Mouse (Mus musculus) limb, embryonic 11.5 days (tissue): ENCODE measurements around the gene Ablim2. TPM values are rescaled to one million over a fixed set of nuclear protein-coding genes. Genes with fewer than 3 reads are reported as not detected.
A peak's percentile ranks its signal among the peaks of the same experiment; 100 is the strongest.

Source experiments
- ATAC-seq: fragments of 200-750 bp; cut with Nextera tagmentation; 2 replicates; pipeline ENCODE4 v1.8.0; 2017; ENCODE audit warnings: low read depth; ENCODE audit not compliant: insufficient number of reproducible peaks, low FRiP score, low TSS enrichment
- DNase-seq: peaks from one replicate; pipeline ENCODE4 v3.0.0-alpha.2; 2015; ENCODE audit warnings: low spot score
- H3K27ac ChIP-seq: fragments of 300-500 bp; sonication (generic); replicated peaks from 2 replicates; pipeline ENCODE4 v1.5.1; 2014; ENCODE audit warnings: low read depth, mild to moderate bottlenecking, low read length
- H3K27me3 ChIP-seq: fragments of 300-500 bp; sonication (generic); 2 replicates; pipeline ENCODE4 v1.6.1; 2014; ENCODE audit warnings: mild to moderate bottlenecking, low read length, mixed read lengths; ENCODE audit not compliant: control insufficient read depth, insufficient read depth
- H3K36me3 ChIP-seq: fragments of 300-500 bp; sonication (generic); 2 replicates; pipeline ENCODE4 v1.6.1; 2014; ENCODE audit warnings: mild to moderate bottlenecking, low read length, moderate library complexity, mixed read lengths; ENCODE audit not compliant: control insufficient read depth, insufficient read depth
- H3K4me1 ChIP-seq: fragments of 300-500 bp; sonication (generic); 2 replicates; pipeline ENCODE4 v1.6.1; 2014; ENCODE audit warnings: low read length, mixed read lengths; ENCODE audit not compliant: control insufficient read depth, insufficient read depth
- H3K4me2 ChIP-seq: fragments of 300-500 bp; sonication (generic); 2 replicates; pipeline ENCODE4 v1.6.1; 2014; ENCODE audit warnings: low read depth, mild to moderate bottlenecking, moderate library complexity; ENCODE audit not compliant: severe bottlenecking
- H3K4me3 ChIP-seq: fragments of 300-500 bp; sonication (generic); 2 replicates; pipeline ENCODE4 v1.5.1; 2014; ENCODE audit warnings: low read depth, low read length
- H3K9ac ChIP-seq: fragments of 300-500 bp; sonication (generic); 2 replicates; pipeline ENCODE4 v1.6.1; 2014; ENCODE audit warnings: mild to moderate bottlenecking, low read length
- H3K9me3 ChIP-seq: fragments of 300-500 bp; sonication (generic); 2 replicates; pipeline ENCODE4 v1.6.1; 2016; ENCODE audit warnings: low read length; ENCODE audit not compliant: control insufficient read depth
- WGBS: fragments of 180-500 bp; shearing (Covaris S2); extraction: QIAGEN DNeasy Blood & Tissue Kit; methylation state at CpG from one replicate; pipeline ENCODE4 v1.1.7; 2014; 5-methylcytosine and 5-hydroxymethylcytosine counted together
- polyA plus RNA-seq: library from polyadenylated mRNA; unstranded; fragments of >200 nt; fragmentation: Nextera tagmentation; extraction: Ambion mirVana; gene quantifications from 2 replicates; pipeline ENCODE4 v1.2.1, GENCODE M21; 2014

Gene Ablim2
- polyA plus RNA-seq, 1 experiment from 2014 or later: 1.3 TPM

DNA sequence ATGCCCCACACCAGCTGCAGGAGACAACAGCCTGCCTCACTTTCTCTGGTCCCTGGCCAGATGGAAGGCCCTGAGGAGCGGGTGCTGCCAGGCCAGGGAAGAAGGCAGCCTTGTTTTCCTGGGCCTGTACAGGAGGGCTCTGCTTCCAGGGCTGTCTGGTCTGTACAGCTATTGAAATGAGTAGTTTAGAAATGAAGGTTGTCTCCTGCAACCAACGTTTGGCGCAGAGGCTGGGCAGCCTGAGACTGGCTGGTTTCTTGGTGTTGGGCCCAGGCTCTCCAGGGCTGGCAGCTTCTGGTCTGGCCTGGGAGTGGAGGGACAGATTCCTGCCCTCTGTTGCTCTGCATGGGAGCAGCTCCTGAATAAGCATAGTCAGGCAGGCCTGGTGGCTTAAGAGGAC is 72.4 kb downstream of the Ablim2 start:
- ATAC-seq: no peak
- H3K9ac ChIP-seq: no peak overlapping the region
- H3K27me3 ChIP-seq: no peaks in the 10 kb centered on the region
- H3K4me1 ChIP-seq: no peaks in the 10 kb centered on the region
- H3K36me3 ChIP-seq: no peaks in the 10 kb centered on the region
- 83% methylated on average over 3 of the region's 3 CpGs for WGBS
- H3K27ac ChIP-seq: no peak overlapping the region
- H3K4me3 ChIP-seq: no peak overlapping the region
- no peak for DNase-seq
- no peaks in the 10 kb centered on the region for H3K9me3 ChIP-seq
- no peak overlapping the region for H3K4me2 ChIP-seq

DNA sequence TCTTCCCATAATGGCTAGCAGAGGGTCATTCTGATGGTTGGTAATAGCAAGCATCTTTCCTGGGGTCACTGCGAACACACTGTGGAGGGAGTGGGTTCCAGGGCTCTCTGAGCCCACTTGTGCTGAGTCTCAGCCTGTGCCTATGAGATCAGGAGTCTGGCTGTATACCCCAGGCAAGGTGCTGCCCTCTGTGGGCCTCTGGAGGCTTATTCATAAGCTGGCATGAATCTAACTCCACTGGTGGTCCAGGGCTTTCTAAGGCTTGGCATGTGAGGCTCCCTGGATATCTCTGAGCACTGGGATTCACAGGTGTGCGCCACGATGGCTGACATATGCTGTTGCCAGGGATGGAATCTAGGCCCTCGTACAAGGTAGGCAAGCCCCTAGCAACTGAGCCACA is 76.2 kb downstream of the Ablim2 start:
- DNase-seq: no peak
- WGBS: 86% methylated on average over 4 of the region's 4 CpGs
- no peaks in the 10 kb centered on the region for H3K9me3 ChIP-seq

DNA sequence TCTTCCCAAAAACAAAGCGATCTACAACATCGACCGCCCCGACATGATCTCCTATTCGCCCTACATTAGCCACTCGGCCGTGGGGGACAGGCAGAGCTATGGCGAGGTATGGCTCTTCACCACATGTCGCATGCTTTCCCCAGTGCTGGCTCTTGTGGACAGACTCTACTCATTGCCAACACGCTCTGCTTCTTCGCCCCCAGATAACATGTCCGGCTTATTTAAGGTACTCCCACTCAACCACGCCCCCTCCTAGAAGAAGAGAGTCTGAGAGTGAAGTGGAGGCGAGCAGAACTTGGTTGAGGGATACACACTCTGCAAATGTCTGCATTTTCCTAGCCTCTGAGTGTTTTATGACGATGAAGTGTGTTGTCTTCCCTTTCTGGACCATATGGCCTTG is 79.3 kb downstream of the Ablim2 start:
- Histone ChIP-seq H3K36me3 (no peaks in the 10 kb centered on the region), H3K9ac (no peak overlapping the region), H3K4me3 (no peak overlapping the region), H3K4me2 (no peak overlapping the region), H3K27me3 (no peaks in the 10 kb centered on the region), H3K9me3 (no peaks in the 10 kb centered on the region), H3K27ac (no peak overlapping the region), H3K4me1 (no peaks in the 10 kb centered on the region)
- DNase-seq (no peak), ATAC-seq (no peak)
- WGBS: 93% methylated on average over 15 of the region's 15 CpGs

More for the DNA sequence above, 76.2 kb downstream of the Ablim2 start:
- Histone ChIP-seq H3K27ac (no peak overlapping the region), H3K4me1 (no peaks in the 10 kb centered on the region), H3K9ac (no peak overlapping the region), H3K27me3 (no peaks in the 10 kb centered on the region), H3K36me3 (no peaks in the 10 kb centered on the region), H3K4me2 (no peak overlapping the region), H3K4me3 (no peak overlapping the region)
- no peak for ATAC-seq

DNA sequence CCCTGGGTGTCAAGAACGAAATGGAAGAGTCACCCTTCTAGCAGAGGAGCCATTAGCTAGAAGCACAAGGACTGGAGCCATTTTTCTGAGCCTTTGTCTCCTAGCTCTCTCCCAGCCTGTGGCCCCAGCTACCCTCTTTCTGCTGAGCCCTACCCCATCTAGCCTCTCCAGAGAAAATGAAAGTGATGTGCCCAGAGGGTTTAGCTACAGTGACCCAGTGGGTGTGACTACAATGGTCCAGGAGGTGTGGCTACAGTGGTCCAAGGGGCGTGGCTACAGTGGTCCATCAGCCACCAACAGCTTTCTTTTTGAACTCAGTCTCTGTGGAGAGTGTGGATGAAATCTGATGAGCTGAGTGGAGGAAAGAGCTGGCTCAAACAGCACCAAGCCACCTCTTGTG is 81.6 kb downstream of the Ablim2 start:
- no peaks in the 10 kb centered on the region for H3K27me3 ChIP-seq
- H3K4me3 ChIP-seq: no peak overlapping the region
- H3K36me3 ChIP-seq: no peaks in the 10 kb centered on the region
- no peaks in the 10 kb centered on the region for H3K9me3 ChIP-seq
- DNase-seq (no peak), ATAC-seq (no peak)
- 46% methylated on average over 2 of the region's 2 CpGs for WGBS
- H3K4me1 ChIP-seq: no peaks in the 10 kb centered on the region
- H3K9ac ChIP-seq: no peak overlapping the region
- H3K27ac ChIP-seq: no peak overlapping the region
- no peak overlapping the region for H3K4me2 ChIP-seq

DNA sequence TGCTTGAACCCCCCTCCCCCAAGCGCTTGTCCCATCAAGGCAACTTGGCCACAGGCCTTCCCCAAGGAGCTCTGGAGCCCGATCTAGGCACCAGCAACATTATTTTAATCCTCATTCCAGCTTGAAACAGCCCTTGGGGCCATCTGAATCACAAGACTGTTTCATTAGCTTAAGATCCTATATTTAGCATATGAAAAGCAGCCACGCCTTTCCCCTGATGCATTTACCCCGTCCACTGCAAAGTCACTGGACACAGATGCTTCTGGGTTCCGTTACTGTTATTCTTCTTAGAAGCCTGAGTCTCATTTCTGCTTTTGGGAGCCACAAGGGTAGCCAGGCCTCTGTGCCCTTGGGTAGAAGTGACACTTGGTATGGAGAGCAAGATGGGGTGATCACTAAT is 93.8 kb downstream of the Ablim2 start:
- no peak overlapping the region for H3K4me3 ChIP-seq
- ATAC-seq (no peak), DNase-seq (no peak)
- no peak overlapping the region for H3K4me2 ChIP-seq
- H3K9ac ChIP-seq: no peak overlapping the region
- H3K9me3 ChIP-seq: no peaks in the 10 kb centered on the region
- H3K27ac ChIP-seq: no peak overlapping the region
- H3K4me1 ChIP-seq: no peaks in the 10 kb centered on the region
- 76% methylated on average over 5 of the region's 5 CpGs for WGBS
- H3K27me3 ChIP-seq: no peaks in the 10 kb centered on the region; the same call in 1 of the 2 replicates
- H3K36me3 ChIP-seq: no peaks in the 10 kb centered on the region

DNA sequence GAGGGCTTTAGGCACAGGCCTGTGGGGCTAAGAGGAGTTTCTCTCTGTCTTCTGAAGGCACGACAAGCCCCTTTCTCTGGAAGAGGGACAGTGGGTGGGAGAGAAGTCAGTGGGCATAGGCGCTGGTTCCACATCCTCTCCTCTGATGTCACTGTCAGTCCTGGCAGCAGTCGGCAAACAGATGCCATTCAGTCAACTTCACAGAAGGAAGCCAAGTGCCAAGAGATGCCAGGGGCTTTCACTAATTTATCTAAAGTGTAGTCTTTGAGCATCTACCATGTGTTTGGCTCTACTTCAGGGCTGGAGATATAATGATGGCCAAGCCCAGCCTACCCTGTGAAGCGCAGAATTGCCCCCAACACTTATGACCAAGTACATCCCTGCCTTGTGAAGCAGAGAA is 95.8 kb downstream of the Ablim2 start:
- H3K27me3 ChIP-seq: no peaks in the 10 kb centered on the region; the same call in 1 of the 2 replicates
- DNase-seq (no peak), ATAC-seq (no peak)
- no peak overlapping the region for H3K27ac ChIP-seq
- H3K4me1 ChIP-seq: no peaks in the 10 kb centered on the region
- 90% methylated on average over 4 of the region's 4 CpGs for WGBS
- no peaks in the 10 kb centered on the region for H3K9me3 ChIP-seq
- H3K9ac ChIP-seq: no peak overlapping the region
- no peak overlapping the region for H3K4me2 ChIP-seq
- no peaks in the 10 kb centered on the region for H3K36me3 ChIP-seq
- H3K4me3 ChIP-seq: no peak overlapping the region

DNA sequence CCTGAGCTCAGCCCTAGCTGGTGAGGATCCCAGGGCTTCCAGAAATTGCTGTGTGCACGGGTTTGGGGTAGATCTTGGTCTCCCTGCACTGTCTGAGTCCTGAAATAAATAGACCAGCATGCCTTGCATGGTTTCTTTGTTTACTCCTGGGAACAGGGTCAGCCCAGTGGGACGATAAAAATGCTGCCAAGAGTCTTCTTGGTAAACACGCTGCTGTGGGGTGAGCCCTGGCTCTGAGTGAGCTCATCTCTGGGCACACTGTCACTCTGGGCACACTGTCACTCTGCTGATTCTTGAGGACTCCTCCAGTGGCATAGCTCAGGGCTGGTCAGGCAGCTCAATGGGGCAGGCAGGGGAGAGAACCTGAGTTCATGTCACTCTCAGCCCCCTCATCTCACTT is 98.6 kb downstream of the Ablim2 start:
- no peaks in the 10 kb centered on the region for H3K9me3 ChIP-seq
- ATAC-seq (no peak), DNase-seq (no peak)
- H3K27me3 ChIP-seq: 0 out of 2 replicates have a peak, but pooled peaks cover 2% of the 10 kb centered on the region
- no peak overlapping the region for H3K4me3 ChIP-seq
- H3K4me1 ChIP-seq: no peaks in the 10 kb centered on the region
- no peaks in the 10 kb centered on the region for H3K36me3 ChIP-seq
- H3K9ac ChIP-seq: no peak overlapping the region
- 64% methylated on average over 3 of the region's 3 CpGs for WGBS
- no peak overlapping the region for H3K4me2 ChIP-seq
- H3K27ac ChIP-seq: no peak overlapping the region

DNA sequence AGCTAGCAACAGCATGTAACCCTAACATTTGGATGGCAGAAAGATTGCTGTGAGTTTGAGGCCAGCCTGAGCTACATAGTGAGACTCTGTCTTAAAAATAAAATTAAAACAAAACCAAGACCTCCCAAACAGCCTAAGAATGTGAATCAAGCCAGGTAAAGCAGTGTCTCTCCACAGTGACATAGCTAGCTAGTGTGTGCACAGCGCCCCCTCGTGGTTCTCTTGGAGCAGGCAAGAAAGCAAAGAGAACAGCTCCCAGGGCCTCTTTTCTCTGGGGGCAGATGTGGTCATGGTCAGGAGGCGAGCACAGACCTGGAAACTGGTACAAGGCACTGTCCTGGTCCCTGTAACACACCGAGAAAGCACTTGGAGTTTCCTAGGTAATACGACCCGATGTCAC is 100.4 kb downstream of the Ablim2 start:
- H3K9me3 ChIP-seq: no peaks in the 10 kb centered on the region
- H3K4me2 ChIP-seq: no peak overlapping the region
- H3K36me3 ChIP-seq: no peaks in the 10 kb centered on the region
- H3K4me3 ChIP-seq: no peak overlapping the region
- 0 out of 2 replicates have a peak, but pooled peaks have one; percentile 35 for ATAC-seq
- H3K9ac ChIP-seq: no peak overlapping the region
- 0 out of 2 replicates have a peak, but pooled peaks cover 2% of the 10 kb centered on the region for H3K27me3 ChIP-seq
- peak; percentile 91 for DNase-seq
- no peaks in the 10 kb centered on the region for H3K4me1 ChIP-seq
- no peak overlapping the region for H3K27ac ChIP-seq
- WGBS: 21% methylated on average over 6 of the region's 6 CpGs

DNA sequence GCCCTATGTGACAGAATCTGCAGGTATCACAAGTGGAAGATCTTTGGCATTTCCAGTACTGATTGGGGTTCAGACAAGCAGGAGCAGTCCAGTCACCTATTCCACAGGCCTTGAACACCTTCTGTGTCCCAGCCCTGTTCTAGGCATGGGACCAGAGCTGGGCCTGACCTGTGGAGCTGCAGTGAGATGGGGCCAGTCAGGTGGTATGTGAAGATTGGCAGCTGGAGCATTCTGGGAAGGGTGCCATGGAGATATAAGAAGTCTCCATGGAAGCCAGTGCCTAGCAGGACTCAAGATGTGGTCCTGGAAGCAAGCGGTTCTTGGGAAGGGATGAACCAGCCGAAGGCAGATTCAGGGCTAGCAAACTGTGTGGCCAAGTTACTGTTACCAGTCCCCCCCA is 103.8 kb downstream of the Ablim2 start:
- ATAC-seq (no peak), DNase-seq (no peak)
- Histone ChIP-seq H3K4me2 (no peak overlapping the region), H3K4me3 (no peak overlapping the region), H3K27ac (no peak overlapping the region), H3K9ac (no peak overlapping the region), H3K36me3 (no peaks in the 10 kb centered on the region), H3K9me3 (no peaks in the 10 kb centered on the region), H3K27me3 (0 out of 2 replicates have a peak, but pooled peaks cover 2% of the 10 kb centered on the region), H3K4me1 (no peaks in the 10 kb centered on the region)
- WGBS: 92% methylated on average over 2 of the region's 2 CpGs
